Comparison of ENCODE assay signal across 21 mouse cellular contexts in genomic region chr4:78494117-78494516, GRCm38 (mm10).
"Had no signal": no experiment of that assay in that cellular context is flagged by ENCODE, and none has a peak within 500 bp of the region (broad histone marks: within the 10 kb centered on the region; RNA-seq: fewer than 3 reads in every experiment).

No protein-coding gene starts in this region.

- H3K36me3 ChIP-seq: intestine, embryonic 15.5 days; kidney, embryonic 15.5 days; limb, embryonic 12.5 days; limb, embryonic 15.5 days; neural tube, embryonic 12.5 days; neural tube, embryonic 15.5 days; stomach, embryonic 15.5 days had no signal

- ATAC-seq: intestine, embryonic 15.5 days; lung, postnatal 0 days had no signal

- H3K9ac ChIP-seq: intestine, embryonic 15.5 days; kidney, embryonic 15.5 days; limb, embryonic 12.5 days; limb, embryonic 15.5 days; lung, embryonic 14.5 days; neural tube, embryonic 12.5 days; neural tube, embryonic 15.5 days; stomach, embryonic 15.5 days had no signal

- DNase-seq: kidney, adult 11 months; kidney, adult 8-10 months; kidney, postnatal 10 days; kidney, postnatal 36 days; layer of hippocampus, postnatal 36 days; lung, embryonic 14.5 days; right cerebral cortex, adult 18-20 months; right cerebral cortex, postnatal 14 days; right cerebral cortex, postnatal 4 days; thymus, postnatal 25 days had no signal

- H3K4me3 ChIP-seq: intestine, embryonic 15.5 days; kidney, embryonic 15.5 days; left cerebral cortex, adult 2 months; limb, embryonic 12.5 days; limb, embryonic 15.5 days; neural tube, embryonic 12.5 days; neural tube, embryonic 15.5 days; stomach, embryonic 15.5 days had no signal

- H3K9me3 ChIP-seq: intestine, embryonic 15.5 days; kidney, embryonic 15.5 days; limb, embryonic 12.5 days; limb, embryonic 15.5 days; neural tube, embryonic 12.5 days; neural tube, embryonic 15.5 days; stomach, embryonic 15.5 days had no signal

- H3K4me1 ChIP-seq: intestine, embryonic 15.5 days; kidney, embryonic 15.5 days; limb, embryonic 12.5 days; limb, embryonic 15.5 days; neural tube, embryonic 12.5 days; neural tube, embryonic 15.5 days; stomach, embryonic 15.5 days had no signal

- H3K27ac ChIP-seq: intestine, embryonic 15.5 days; kidney, embryonic 15.5 days; left cerebral cortex, adult 2 months; limb, embryonic 12.5 days; limb, embryonic 15.5 days; macrophage; neural tube, embryonic 12.5 days; neural tube, embryonic 15.5 days; stomach, embryonic 15.5 days had no signal

- H3K27me3 ChIP-seq: intestine, embryonic 15.5 days; kidney, embryonic 15.5 days; limb, embryonic 12.5 days; limb, embryonic 15.5 days; neural tube, embryonic 12.5 days; neural tube, embryonic 15.5 days; stomach, embryonic 15.5 days had no signal

- H3K4me2 ChIP-seq: intestine, embryonic 15.5 days; kidney, embryonic 15.5 days; limb, embryonic 12.5 days; limb, embryonic 15.5 days; lung, embryonic 14.5 days; midbrain, embryonic 11.5 days; neural tube, embryonic 12.5 days; neural tube, embryonic 15.5 days; stomach, embryonic 15.5 days had no signal
